Mouse (Mus musculus): ENCODE results near the gene Exosc9. TPM values are rescaled to one million over a fixed set of nuclear protein-coding genes. Genes with fewer than 3 reads are reported as not detected.

The Exosc9 gene
- total RNA-seq (2021) = 10 to 100 TPM; 32.9 to 35.3 TPM
- long read RNA-seq, experiment 1, transcript Exosc9-201 (12 exons, 1,617 nt) = major isoform, 26 of 30 reads
- long read RNA-seq, experiment 1, partial matches to known transcripts = 4 of 30 reads
- long read RNA-seq, experiment 1, other reads (novel, unspliced or antisense) = 0 of 30 reads
- long read RNA-seq, experiment 2, transcript Exosc9-201 (12 exons, 1,617 nt) = major isoform, 10 of 11 reads
- long read RNA-seq, experiment 2, partial matches to known transcripts = 1 of 11 reads
- long read RNA-seq, experiment 2, other reads (novel, unspliced or antisense) = 0 of 11 reads

GRCm38 (mm10) chr3:36552406-36553047 lies at the start of gene Exosc9:
Gene Exosc9 (plus strand): TSS chr3:36552606.
- DNase-seq = peak; percentile 97

- DNase-seq = no peak
Observed at GRCm38 (mm10) chr3:36505306-36505705, 47.1 kb upstream of the Exosc9 start.

- DNase-seq = no peak
Observed at GRCm38 (mm10) chr3:36505809-36506735, 46.3 kb upstream of the Exosc9 start.

GRCm38 (mm10) chr3:36511491-36511890 lies 40.9 kb upstream of the Exosc9 start:
- DNase-seq = no peak

GRCm38 (mm10) chr3:36516196-36516595 lies 36.2 kb upstream of the Exosc9 start:
- no peak for DNase-seq

- DNase-seq = peak; percentile 32 to 46
Observed at GRCm38 (mm10) chr3:36521073-36522060, 31.0 kb upstream of the Exosc9 start, which contains the start of gene Gm11549. Gene Gm11549 (minus strand): TSS chr3:36521813.

GRCm38 (mm10) chr3:36522137-36522536 lies 30.3 kb upstream of the Exosc9 start:
- DNase-seq = no peak

- no peak for DNase-seq
Observed at GRCm38 (mm10) chr3:36524466-36524865, 27.9 kb upstream of the Exosc9 start.

- no peak for DNase-seq
Observed at GRCm38 (mm10) chr3:36530345-36530744, 22.1 kb upstream of the Exosc9 start.

- DNase-seq = no peak
Observed at GRCm38 (mm10) chr3:36530781-36531180, 21.6 kb upstream of the Exosc9 start.

- no peak for DNase-seq
Observed at GRCm38 (mm10) chr3:36531242-36531641, 21.2 kb upstream of the Exosc9 start.

GRCm38 (mm10) chr3:36531979-36532542 lies 20.3 kb upstream of the Exosc9 start:
- DNase-seq = peak in 1 of 2 experiments; percentile 11

GRCm38 (mm10) chr3:36532738-36533137 lies 19.7 kb upstream of the Exosc9 start:
- DNase-seq = no peak

GRCm38 (mm10) chr3:36533201-36533672 lies 19.2 kb upstream of the Exosc9 start:
- peak in 1 of 2 experiments; percentile 5 for DNase-seq

GRCm38 (mm10) chr3:36536041-36536440 lies 16.4 kb upstream of the Exosc9 start:
- no peak for DNase-seq

- DNase-seq = no peak
Observed at GRCm38 (mm10) chr3:36537701-36538470, 14.5 kb upstream of the Exosc9 start.

GRCm38 (mm10) chr3:36540756-36541155 lies 11.7 kb upstream of the Exosc9 start:
- DNase-seq = peak; percentile 19 to 50

- no peak for DNase-seq
Observed at GRCm38 (mm10) chr3:36541399-36541798, 11.0 kb upstream of the Exosc9 start.

GRCm38 (mm10) chr3:36544961-36545360 lies 7.4 kb upstream of the Exosc9 start:
- DNase-seq = no peak

- peak; percentile 24 to 34 for DNase-seq
Observed at GRCm38 (mm10) chr3:36551343-36551742, 1.1 kb upstream of the Exosc9 start.

Measured in adrenal gland, postnatal 36 days (tissue).